Mouse (Mus musculus): Measurements from ENCODE around the gene Fuca1. TPM values are rescaled to one million over a fixed set of nuclear protein-coding genes. Genes with fewer than 3 reads are reported as not detected.

Gene Fuca1
- polyA plus RNA-seq, 1 experiment from 2014 or later: 70.2 TPM

- Histone ChIP-seq H3K9me3 (ENCODE audit: control insufficient read depth, low read length) (no peaks in the 10 kb centered on the region), H3K36me3 (ENCODE audit: control insufficient read depth, insufficient read depth, low read length) (peaks cover 21% of the 10 kb centered on the region), H3K9ac (ENCODE audit: low read depth, low read length) (peak within 1 kb of the TSS; percentile 95), H3K27me3 (replicated peaks; ENCODE audit: control insufficient read depth, insufficient read depth, low read length) (no peaks in the 10 kb centered on the region), H3K4me1 (ENCODE audit: control insufficient read depth, insufficient read depth, low read length) (peaks cover 7% of the 10 kb centered on the region), H3K27ac (replicated peaks; ENCODE audit: low read depth, low read length) (peak within 1 kb of the TSS; percentile 90), H3K4me3 (ENCODE audit: low read depth, low read length) (peak within 1 kb of the TSS; percentile 99), H3K4me2 (ENCODE audit: low read depth, low read length) (peak within 1 kb of the TSS; percentile 88)
- peak; percentile 94 for DNase-seq (ENCODE audit: low spot score)
- 0% methylated on average over 32 of the region's 81 CpGs for WGBS
- peak; percentile 92 for ATAC-seq (ENCODE audit: low read depth)
These were observed 66.6 kb downstream of the Fuca1 start, which contains the start of gene Pithd1 for GRCm38 (mm10) chr4:135986943-135987710. Gene Pithd1 (minus strand): TSS chr4:135987264.

GRCm38 (mm10) chr4:135987714-135988113, 67.2 kb downstream of the Fuca1 start:
- H3K36me3 ChIP-seq (ENCODE audit: control insufficient read depth, insufficient read depth, low read length): peaks cover 19% of the 10 kb centered on the region
- H3K9me3 ChIP-seq (ENCODE audit: control insufficient read depth, low read length): no peaks in the 10 kb centered on the region
- H3K9ac ChIP-seq (ENCODE audit: low read depth, low read length): peak overlapping the region; percentile 95
- WGBS: 72% methylated on average over 9 of the region's 9 CpGs
- no peak for ATAC-seq (ENCODE audit: low read depth)
- H3K27ac ChIP-seq (replicated peaks; ENCODE audit: low read depth, low read length): peak overlapping the region; percentile 90
- no peak for DNase-seq (ENCODE audit: low spot score)
- no peaks in the 10 kb centered on the region for H3K27me3 ChIP-seq (replicated peaks; ENCODE audit: control insufficient read depth, insufficient read depth, low read length)
- peak overlapping the region; percentile 99 for H3K4me3 ChIP-seq (ENCODE audit: low read depth, low read length)
- H3K4me1 ChIP-seq (ENCODE audit: control insufficient read depth, insufficient read depth, low read length): peaks cover 7% of the 10 kb centered on the region
- H3K4me2 ChIP-seq (ENCODE audit: low read depth, low read length): peak overlapping the region; percentile 88

Other genes with a start within 250 kb of the Fuca1 start
- 1.1 TPM in 2 replicates for gene Ifnlr1, start 234.4 kb upstream of the Fuca1 start, polyA plus RNA-seq (2014; fragmentation: Nextera tagmentation; extraction: Ambion mirVana)
- 0.33 and 0.35 TPM in 2 replicates for gene Il22ra1, start 192.6 kb upstream of the Fuca1 start, polyA plus RNA-seq (2014; fragmentation: Nextera tagmentation; extraction: Ambion mirVana)
- gene Myom3, start 161.0 kb upstream of the Fuca1 start, polyA plus RNA-seq (2014; fragmentation: Nextera tagmentation; extraction: Ambion mirVana): 9.9 and 10.2 TPM in 2 replicates
- 212 and 235 TPM in 2 replicates for gene Srsf10, start 65.0 kb upstream of the Fuca1 start, polyA plus RNA-seq (2014; fragmentation: Nextera tagmentation; extraction: Ambion mirVana)
- 158 and 162 TPM in 2 replicates for gene Pnrc2, start 46.9 kb upstream of the Fuca1 start, polyA plus RNA-seq (2014; fragmentation: Nextera tagmentation; extraction: Ambion mirVana)
- gene Cnr2, start 25.3 kb upstream of the Fuca1 start, polyA plus RNA-seq (2014; fragmentation: Nextera tagmentation; extraction: Ambion mirVana): 0.69 and 1.1 TPM in 2 replicates
- gene Hmgcl, start 25.7 kb downstream of the Fuca1 start, polyA plus RNA-seq (2014; fragmentation: Nextera tagmentation; extraction: Ambion mirVana): 81.7 and 89.4 TPM in 2 replicates
- 50.5 and 56.1 TPM in 2 replicates for gene Gale, start 43.0 kb downstream of the Fuca1 start, polyA plus RNA-seq (2014; fragmentation: Nextera tagmentation; extraction: Ambion mirVana)
- gene Lypla2, start 51.9 kb downstream of the Fuca1 start, polyA plus RNA-seq (2014; fragmentation: Nextera tagmentation; extraction: Ambion mirVana): 87.6 and 97.8 TPM in 2 replicates
- gene Pithd1, start 66.5 kb downstream of the Fuca1 start, polyA plus RNA-seq (2014; fragmentation: Nextera tagmentation; extraction: Ambion mirVana): 48.3 and 51.4 TPM in 2 replicates
- 47.2 and 48.0 TPM in 2 replicates for gene Eloa, start 101.0 kb downstream of the Fuca1 start, polyA plus RNA-seq (2014; fragmentation: Nextera tagmentation; extraction: Ambion mirVana)
- 528 and 551 TPM in 2 replicates for gene Rpl11, start 132.7 kb downstream of the Fuca1 start, polyA plus RNA-seq (2014; fragmentation: Nextera tagmentation; extraction: Ambion mirVana)
- gene Id3, start 222.8 kb downstream of the Fuca1 start, polyA plus RNA-seq (2014; fragmentation: Nextera tagmentation; extraction: Ambion mirVana): 404 and 407 TPM in 2 replicates